Mouse (Mus musculus): ENCODE measurements around the gene Gpr19.
A peak's percentile ranks its signal among the peaks of the same experiment; 100 is the strongest.

Gpr19 gene

GRCm38 (mm10) chr6:134898095-134898965, at the start of gene Gpr19:
Gene Gpr19 (minus strand): TSS chr6:134898578.
- peak; percentile 93 for DNase-seq

- peak; percentile 76 for DNase-seq
Observed at GRCm38 (mm10) chr6:134947311-134948087, 49.1 kb upstream of the Gpr19 start.

- DNase-seq, result no peak
Observed at GRCm38 (mm10) chr6:134946858-134947257, 48.5 kb upstream of the Gpr19 start.

DNA sequence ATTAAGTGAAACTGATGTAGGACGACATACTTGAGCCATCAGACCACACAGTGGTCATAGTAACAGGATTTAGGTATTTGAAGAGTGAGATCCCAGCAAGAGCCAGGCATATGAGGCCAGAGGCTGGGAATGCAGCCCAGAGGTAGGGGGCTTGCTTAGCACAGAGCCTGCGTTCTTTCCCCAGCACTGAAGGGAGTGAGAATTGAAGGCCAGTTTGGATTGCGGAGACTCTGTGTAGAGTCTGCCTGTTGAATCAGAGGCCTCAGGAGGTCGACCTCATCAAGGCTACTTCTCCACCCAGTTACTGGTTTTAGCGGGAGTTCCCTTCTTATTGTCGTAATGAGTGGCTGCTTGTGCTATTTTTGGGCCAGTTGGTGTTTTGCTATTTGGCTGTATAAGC, 47.7 kb upstream of the Gpr19 start:
- no peak for DNase-seq

DNA sequence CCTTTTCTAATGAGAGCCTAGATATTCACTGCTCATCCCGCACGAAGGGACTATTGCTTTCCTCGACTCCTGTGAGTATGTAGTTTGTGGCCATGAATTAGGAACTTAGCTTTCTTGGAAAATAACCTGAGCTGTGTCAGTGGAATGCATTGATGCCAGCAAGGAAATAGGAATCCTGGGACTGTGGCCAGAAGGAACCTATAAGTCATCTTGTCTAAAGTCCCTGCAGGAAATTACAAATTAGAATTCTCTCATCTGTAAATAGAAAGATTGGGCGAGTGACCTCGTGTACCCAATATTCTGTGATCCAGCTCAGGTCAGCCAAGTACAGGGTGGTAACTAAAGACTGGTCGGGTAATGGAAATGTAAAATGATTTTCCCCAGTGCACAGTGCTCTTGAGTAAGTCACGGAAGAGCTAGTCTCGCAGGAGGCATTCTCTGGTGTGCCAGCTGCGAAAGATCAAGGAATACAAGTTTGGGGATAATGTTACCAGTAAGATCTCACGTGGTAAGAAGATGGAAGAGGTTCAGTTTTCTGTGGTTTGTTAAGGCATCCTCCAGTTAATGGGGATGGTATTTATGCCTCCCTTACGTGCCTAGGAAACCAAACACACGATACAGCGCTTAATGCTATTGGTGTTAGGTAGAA, 45.5 kb upstream of the Gpr19 start:
- no peak for DNase-seq

GRCm38 (mm10) chr6:134939781-134940180, 41.4 kb upstream of the Gpr19 start:
- no peak for DNase-seq

DNA sequence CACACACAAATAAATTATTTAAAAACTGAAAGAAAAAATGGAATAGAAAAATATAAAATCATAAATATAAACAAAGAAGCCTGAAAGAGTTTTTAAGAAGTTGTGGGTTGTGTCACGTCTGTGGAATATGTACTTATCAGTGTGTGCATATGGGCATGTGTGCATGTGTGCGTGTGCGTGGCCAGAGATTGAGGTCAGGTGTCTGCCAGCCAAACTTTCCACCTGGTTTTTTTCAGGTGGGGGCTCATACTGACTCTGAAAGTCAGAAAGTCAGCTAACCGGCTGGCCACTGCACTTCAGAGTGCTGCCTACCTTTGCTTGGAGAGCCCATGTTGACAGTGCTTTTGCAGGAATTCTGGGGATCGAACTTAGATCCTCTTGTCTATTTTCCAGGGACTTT, 35.9 kb upstream of the Gpr19 start:
- no peak for DNase-seq

DNA sequence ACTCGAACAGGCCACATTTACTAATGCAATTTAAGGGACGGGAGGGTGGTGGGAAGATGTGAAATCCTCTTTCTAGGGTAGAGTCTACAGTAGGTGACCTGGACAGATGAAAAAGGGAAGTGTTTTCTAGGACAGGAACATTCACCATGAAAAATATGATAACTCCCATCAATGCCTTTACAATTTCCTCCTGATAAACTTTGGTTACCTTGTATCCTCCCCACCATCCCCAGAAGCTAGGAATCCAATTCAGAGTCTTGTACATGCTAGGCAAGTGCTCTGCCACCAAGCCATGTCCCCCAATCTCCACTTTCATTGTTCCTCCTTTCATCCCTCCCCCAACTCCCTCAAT, 34.8 kb upstream of the Gpr19 start:
- no peak for DNase-seq

DNA sequence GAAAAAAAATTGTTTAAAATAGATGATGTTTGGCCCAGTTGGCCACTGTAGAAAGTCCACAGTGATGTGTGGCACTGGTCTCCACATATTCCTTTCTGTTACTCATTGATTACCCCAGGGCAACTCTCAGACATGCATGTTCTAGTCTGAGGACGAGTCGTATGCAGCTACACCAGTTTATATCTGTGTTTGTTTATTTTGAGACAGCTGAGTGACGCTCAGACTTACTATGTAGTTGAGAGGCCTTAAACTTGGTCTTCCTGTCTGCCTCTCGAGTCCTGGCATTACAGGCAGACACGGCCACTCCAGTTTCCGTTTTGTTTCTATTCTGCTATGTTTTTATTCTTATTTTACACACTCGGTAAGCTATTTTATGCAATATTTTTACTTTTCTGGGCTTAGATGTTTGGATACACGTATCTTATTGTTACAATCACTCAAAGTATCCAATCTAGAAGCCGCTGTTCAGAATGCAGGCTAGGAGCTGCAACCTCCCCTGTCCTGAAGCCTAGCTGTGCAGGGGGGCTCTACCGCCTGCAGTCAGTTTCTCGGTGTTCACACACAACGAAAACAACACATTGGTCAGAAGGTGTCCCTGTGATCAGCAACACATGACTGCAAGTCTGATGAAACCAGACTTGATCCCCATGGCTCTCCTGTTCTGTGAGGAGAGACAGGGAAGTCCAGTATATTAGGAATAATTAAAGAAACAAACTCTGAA, 34.3 kb upstream of the Gpr19 start:
- DNase-seq, result no peak

- DNase-seq, result no peak
Observed at GRCm38 (mm10) chr6:134931146-134931545, 32.8 kb upstream of the Gpr19 start.

- no peak for DNase-seq
Observed at GRCm38 (mm10) chr6:134930383-134930782, 32.0 kb upstream of the Gpr19 start.

- peak; percentile 40 for DNase-seq
Observed at GRCm38 (mm10) chr6:134929926-134930325, 31.5 kb upstream of the Gpr19 start.

DNA sequence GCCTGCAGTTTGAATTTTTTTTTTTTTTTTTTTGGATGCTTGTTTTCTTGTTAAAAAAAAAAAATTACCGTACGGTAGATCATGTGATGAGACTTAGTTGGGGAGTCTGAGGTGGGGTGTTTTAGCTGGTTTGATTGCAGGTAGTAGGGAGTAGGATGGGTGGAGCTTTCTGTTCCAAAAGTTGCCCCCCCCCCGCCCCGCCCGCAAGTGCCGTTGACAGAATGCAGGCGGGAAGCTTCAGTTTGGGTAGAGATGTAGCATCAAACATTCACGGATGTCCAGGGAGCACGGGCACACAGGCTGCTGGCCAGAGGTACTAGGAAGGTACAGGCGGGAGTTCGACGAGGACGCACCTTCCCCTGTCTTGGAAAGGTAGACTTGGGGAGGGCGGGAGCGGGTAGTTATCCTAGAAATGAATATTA, 30.5 kb upstream of the Gpr19 start:
- peak; percentile 74 for DNase-seq

- peak; percentile 94 for DNase-seq
Observed at GRCm38 (mm10) chr6:134928096-134928888, 29.9 kb upstream of the Gpr19 start.

DNA sequence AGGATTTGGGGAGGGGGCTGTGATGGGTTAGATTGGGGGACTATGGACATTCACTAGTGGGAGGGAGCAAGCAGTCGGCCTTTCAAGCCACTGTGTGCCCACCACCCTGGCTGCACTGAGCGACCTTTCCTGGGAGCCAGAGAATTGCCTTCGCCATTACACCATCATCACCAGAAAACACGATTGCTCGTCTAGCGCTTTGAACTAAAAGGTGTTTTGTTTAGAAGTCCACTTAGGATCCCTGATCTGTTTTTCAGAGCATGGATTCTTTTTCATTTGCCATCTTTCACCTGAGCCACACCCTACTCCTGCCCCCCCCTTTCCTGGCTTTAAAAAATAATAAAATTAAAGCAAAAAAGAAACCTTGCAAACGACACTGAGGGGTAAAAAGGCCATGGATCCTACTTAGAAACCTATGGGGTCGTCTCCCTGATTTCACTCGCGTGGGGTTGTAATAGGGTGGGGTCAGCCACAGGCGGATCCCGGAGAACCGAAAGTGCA, 29.3 kb upstream of the Gpr19 start:
- no peak for DNase-seq

DNA sequence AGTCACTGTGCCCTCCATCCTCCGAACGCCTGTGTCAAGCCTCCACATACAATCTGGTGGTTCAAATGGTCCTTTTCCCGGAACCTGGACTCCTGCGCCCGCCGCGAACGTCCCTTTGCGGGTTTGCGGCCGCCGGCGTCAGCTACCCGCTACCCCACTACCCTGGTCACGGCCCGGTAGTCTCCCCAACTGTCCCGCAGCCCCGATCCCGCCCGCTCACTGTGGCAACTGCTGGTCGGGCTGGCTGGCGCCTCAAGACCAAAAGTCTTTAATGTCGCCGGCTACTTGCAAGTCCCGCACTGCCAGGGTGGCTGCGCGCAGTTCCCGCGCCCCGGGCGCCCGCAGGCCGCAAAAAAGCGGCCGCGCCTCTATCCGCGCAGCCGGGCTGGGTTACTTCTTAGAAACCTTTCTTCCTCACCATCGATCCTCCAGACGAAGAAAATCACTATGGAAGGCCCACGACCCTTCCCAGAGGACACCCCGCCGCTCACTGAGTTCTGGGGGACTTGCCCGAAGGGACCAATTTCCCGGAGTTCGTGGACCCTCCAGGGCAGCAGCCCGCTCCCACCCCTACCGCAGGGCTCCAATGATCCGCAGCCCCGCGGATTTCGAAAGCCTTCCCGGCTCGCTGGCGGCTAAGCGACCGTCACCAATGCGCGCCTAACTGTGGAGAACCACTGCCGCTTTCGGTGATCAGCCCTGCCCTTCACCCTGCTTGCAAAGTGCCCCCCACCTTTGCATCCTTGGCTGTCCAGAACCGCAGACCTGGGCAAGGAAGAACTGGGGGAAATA, 28.6 kb upstream of the Gpr19 start:
- DNase-seq, result peak; percentile 75

DNA sequence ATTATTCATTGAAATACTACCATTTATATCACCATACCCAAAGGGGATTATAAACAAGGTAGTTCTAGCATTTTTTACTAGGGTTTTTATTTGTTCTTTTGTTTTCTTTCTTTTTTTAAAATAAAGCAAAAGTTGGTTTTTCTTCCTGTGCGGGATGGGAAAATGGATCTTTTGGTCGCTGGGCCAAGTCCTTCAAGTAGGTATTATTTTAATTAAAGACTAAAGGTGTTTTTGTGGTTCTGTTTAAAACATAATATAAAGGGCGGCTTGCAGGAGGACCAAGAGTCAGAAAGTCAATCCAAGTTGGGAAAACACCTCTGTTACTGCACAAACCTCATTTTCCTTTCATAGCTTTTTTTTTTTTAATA, 27.9 kb upstream of the Gpr19 start:
- no peak for DNase-seq

- DNase-seq, result no peak
Observed at GRCm38 (mm10) chr6:134925673-134926337, 27.4 kb upstream of the Gpr19 start.

DNA sequence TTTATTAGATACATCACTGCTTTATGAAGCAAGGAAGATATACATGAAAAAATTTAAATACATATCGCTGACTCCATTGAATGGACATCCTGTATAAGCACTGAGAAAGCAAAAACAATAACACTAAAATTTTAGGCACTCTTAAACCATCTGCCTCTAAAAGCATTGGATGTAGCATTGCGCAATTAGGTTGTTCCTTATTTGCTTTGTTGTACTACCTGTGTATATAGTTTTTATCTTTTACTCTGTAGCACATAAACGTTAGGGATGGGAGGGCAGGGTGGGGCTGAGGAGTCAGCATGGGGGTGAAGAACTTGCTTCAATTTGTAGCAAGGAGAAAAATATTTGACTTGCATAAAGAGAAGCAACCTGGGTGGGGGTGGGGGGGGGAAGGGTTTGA, 25.9 kb upstream of the Gpr19 start:
- DNase-seq, result no peak

DNA sequence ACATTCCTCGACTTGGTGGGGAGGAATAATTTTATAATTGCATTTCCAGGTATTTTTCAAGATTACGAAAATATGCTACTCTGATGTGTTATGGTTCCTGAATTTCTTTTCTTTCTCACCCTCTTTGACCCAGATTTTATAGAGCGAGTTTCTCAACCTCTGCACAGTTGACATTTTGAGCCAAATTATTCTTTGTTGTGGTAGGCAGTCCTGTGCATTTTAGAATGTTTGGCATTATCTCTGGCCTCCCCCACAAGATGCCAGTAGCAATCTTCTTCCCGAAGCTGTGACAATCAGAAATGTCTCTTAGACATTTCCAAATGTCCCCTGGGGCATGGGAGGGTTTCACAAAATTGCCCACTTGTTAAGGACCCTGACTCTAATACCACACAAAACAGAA, 25.3 kb upstream of the Gpr19 start:
- DNase-seq, result no peak

Data from liver (tissue).